Mouse (Mus musculus): ENCODE measurements around the gene Stx1b.
A peak's percentile ranks its signal among the peaks of the same experiment; 100 is the strongest.
"Not testable (repeated sequence)": the region's sequence is repeated elsewhere in the genome, so short reads cannot be mapped to it uniquely, and the experiment has no call there.

Gene Stx1b

GRCm38 (mm10) chr7:127824176-127824871, at the start of gene Stx1b, which contains the start of gene Stx4a:
Stx1b (minus strand) TSS chr7:127824549.
Stx4a (plus strand) TSS chr7:127824294.
- peak; percentile 34 for DNase-seq (ENCODE audit: low read depth, low spot score)

- peak; percentile 64 for DNase-seq (ENCODE audit: low read depth, low spot score)
These were observed 45.9 kb upstream of the Stx1b start for GRCm38 (mm10) chr7:127870136-127870821.

GRCm38 (mm10) chr7:127869149-127869810, 44.9 kb upstream of the Stx1b start:
- no peak for DNase-seq (ENCODE audit: low read depth, low spot score)

GRCm38 (mm10) chr7:127867641-127868040, 43.3 kb upstream of the Stx1b start:
- DNase-seq (ENCODE audit: low read depth, low spot score), result peak; percentile 75

- no peak for DNase-seq (ENCODE audit: low read depth, low spot score)
These were observed 42.1 kb upstream of the Stx1b start for GRCm38 (mm10) chr7:127866434-127866833.

GRCm38 (mm10) chr7:127858258-127858657, 33.9 kb upstream of the Stx1b start:
- DNase-seq (ENCODE audit: low read depth, low spot score), result no peak

- no peak for DNase-seq (ENCODE audit: low read depth, low spot score)
These were observed 26.6 kb upstream of the Stx1b start for GRCm38 (mm10) chr7:127850906-127851305.

GRCm38 (mm10) chr7:127849973-127850875, 25.9 kb upstream of the Stx1b start:
- no peak for DNase-seq (ENCODE audit: low read depth, low spot score)

GRCm38 (mm10) chr7:127842001-127842718, 17.8 kb upstream of the Stx1b start:
- peak; percentile 83 for DNase-seq (ENCODE audit: low read depth, low spot score)

- DNase-seq (ENCODE audit: low read depth, low spot score), result peak; percentile 89
These were observed 17.1 kb upstream of the Stx1b start for GRCm38 (mm10) chr7:127841340-127842000.

- peak; percentile 20 for DNase-seq (ENCODE audit: low read depth, low spot score)
These were observed 16.5 kb upstream of the Stx1b start for GRCm38 (mm10) chr7:127840886-127841285.

- not testable (repeated sequence) for DNase-seq (ENCODE audit: low read depth, low spot score)
These were observed 15.7 kb upstream of the Stx1b start for GRCm38 (mm10) chr7:127840031-127840430.

- DNase-seq (ENCODE audit: low read depth, low spot score), result peak; percentile 30
These were observed 13.5 kb upstream of the Stx1b start for GRCm38 (mm10) chr7:127837878-127838277.

GRCm38 (mm10) chr7:127837473-127837872, 13.1 kb upstream of the Stx1b start:
- no peak for DNase-seq (ENCODE audit: low read depth, low spot score)

GRCm38 (mm10) chr7:127835550-127835949, 11.2 kb upstream of the Stx1b start:
- no peak for DNase-seq (ENCODE audit: low read depth, low spot score)

- DNase-seq (ENCODE audit: low read depth, low spot score), result no peak
These were observed 845 bp downstream of the Stx1b start for GRCm38 (mm10) chr7:127823236-127824171.

- DNase-seq (ENCODE audit: low read depth, low spot score), result no peak
These were observed 1.9 kb downstream of the Stx1b start for GRCm38 (mm10) chr7:127822494-127822893.

- DNase-seq (ENCODE audit: low read depth, low spot score), result no peak
These were observed 3.4 kb downstream of the Stx1b start for GRCm38 (mm10) chr7:127820836-127821509.

- no peak for DNase-seq (ENCODE audit: low read depth, low spot score)
These were observed 6.6 kb downstream of the Stx1b start for GRCm38 (mm10) chr7:127817776-127818175.

Data from ES-CJ7 (cell line).